ENCODE assay signal across 28 mouse cellular contexts in genomic region chr14:75307855-75308254, GRCm38 (mm10). TPM values are rescaled to one million over a fixed set of nuclear protein-coding genes. Genes with fewer than 3 reads are reported as not detected.
DNase-seq lines count a peak whose midpoint lies in the region; ATAC-seq and TF ChIP-seq lines count a peak whose summit lies in the region.
"Had no signal": no experiment of that assay in that cellular context is flagged by ENCODE, and none has a peak within 500 bp of the region (broad histone marks: within the 10 kb centered on the region; RNA-seq: fewer than 3 reads in every experiment).

No protein-coding gene starts in this region.

- H3K27ac ChIP-seq in forebrain, postnatal 0 days (ENCODE audit: low read depth, low read length) = no peak overlapping the region
- H3K27ac ChIP-seq in forebrain, embryonic 12.5 days = no peak overlapping the region
- no peak overlapping the region for H3K27ac ChIP-seq in midbrain, postnatal 0 days (ENCODE audit: low read depth, low read length)
- H3K27ac ChIP-seq in midbrain, embryonic 10.5 days (replicated peaks) = no peak overlapping the region
- H3K27ac ChIP-seq: embryonic facial prominence, embryonic 13.5 days; forebrain, embryonic 15.5 days; heart, adult 2 months; limb, embryonic 10.5 days; limb, embryonic 15.5 days; liver, embryonic 13.5 days; macrophage; neural tube, embryonic 12.5 days had no signal

- peak; percentile 36 for DNase-seq in forebrain, postnatal 0 days
- DNase-seq in midbrain, postnatal 0 days (ENCODE audit: low spot score) = peak; percentile 54
- no peak for DNase-seq in midbrain, embryonic 10.5 days (ENCODE audit: low spot score)
- DNase-seq in brain, embryonic 18.5 days (ENCODE audit: low read depth, low spot score) = peak; percentile 18
- no peak for DNase-seq in thymus, postnatal 0 days (ENCODE audit: low spot score)
- DNase-seq: adrenal gland, postnatal 25 days; cerebellum, adult 8-10 months; heart, adult 2 months; heart, postnatal 4 days; kidney, adult 9 months; kidney, postnatal 10 days; liver, embryonic 13.5 days; lung, adult 2 months; lung, postnatal 10 days had no signal

- no peaks in the 10 kb centered on the region for H3K4me1 ChIP-seq in forebrain, postnatal 0 days (ENCODE audit: insufficient read depth)
- no peaks in the 10 kb centered on the region for H3K4me1 ChIP-seq in forebrain, embryonic 12.5 days
- H3K4me1 ChIP-seq in midbrain, postnatal 0 days (ENCODE audit: insufficient read depth, low read length) = no peaks in the 10 kb centered on the region
- peaks cover 4% of the 10 kb centered on the region; the same call in 1 of the 2 replicates for H3K4me1 ChIP-seq in midbrain, embryonic 10.5 days
- H3K4me1 ChIP-seq: embryonic facial prominence, embryonic 13.5 days; forebrain, embryonic 15.5 days; heart, embryonic 12.5 days; limb, embryonic 15.5 days; liver, embryonic 13.5 days; neural tube, embryonic 12.5 days had no signal

- H3K9me3 ChIP-seq in forebrain, postnatal 0 days (ENCODE audit: low read length) = no peaks in the 10 kb centered on the region
- H3K9me3 ChIP-seq in forebrain, embryonic 12.5 days = no peaks in the 10 kb centered on the region
- H3K9me3 ChIP-seq in midbrain, postnatal 0 days (ENCODE audit: low read length) = no peaks in the 10 kb centered on the region
- H3K9me3 ChIP-seq in midbrain, embryonic 10.5 days (replicated peaks) = no peaks in the 10 kb centered on the region
- H3K9me3 ChIP-seq: embryonic facial prominence, embryonic 13.5 days; forebrain, embryonic 15.5 days; heart, embryonic 12.5 days; limb, embryonic 10.5 days; limb, embryonic 15.5 days; liver, embryonic 13.5 days; neural tube, embryonic 12.5 days had no signal

- 0 out of 2 replicates have a peak, but pooled peaks cover 3% of the 10 kb centered on the region for H3K36me3 ChIP-seq in forebrain, postnatal 0 days (ENCODE audit: insufficient read depth)
- H3K36me3 ChIP-seq in forebrain, embryonic 12.5 days (replicated peaks) = peaks cover 3% of the 10 kb centered on the region; the same call in 1 of the 2 replicates
- no peaks in the 10 kb centered on the region for H3K36me3 ChIP-seq in midbrain, postnatal 0 days (ENCODE audit: insufficient read depth, low read length)
- peaks cover 3% of the 10 kb centered on the region; the same call in 1 of the 2 replicates for H3K36me3 ChIP-seq in midbrain, embryonic 10.5 days

- TF ChIP-seq CTCF in forebrain, postnatal 0 days (IDR thresholded peaks at IDR 0.05; ENCODE audit: low read depth) = no peak
- no peak for TF ChIP-seq CTCF in midbrain, postnatal 0 days (IDR thresholded peaks at IDR 0.05)

- H3K9ac ChIP-seq in forebrain, postnatal 0 days = no peak overlapping the region
- no peak overlapping the region for H3K9ac ChIP-seq in forebrain, embryonic 12.5 days
- H3K9ac ChIP-seq in midbrain, postnatal 0 days (replicated peaks; ENCODE audit: low read length, poor library complexity, severe bottlenecking) = no peak overlapping the region
- H3K9ac ChIP-seq: embryonic facial prominence, embryonic 13.5 days; forebrain, embryonic 15.5 days; heart, embryonic 12.5 days; limb, embryonic 15.5 days; liver, embryonic 13.5 days; neural tube, embryonic 12.5 days had no signal

- ATAC-seq in forebrain, postnatal 0 days = no peak
- ATAC-seq in forebrain, embryonic 12.5 days (ENCODE audit: low FRiP score) = no peak
- no peak for ATAC-seq in midbrain, postnatal 0 days (ENCODE audit: low FRiP score)
- ATAC-seq in erythroid progenitor cell, adult 5-6 weeks (replicated peaks; ENCODE audit: low FRiP score, poor library complexity, severe bottlenecking) = no peak
- ATAC-seq: CD4-positive, CD25-positive, alpha-beta regulatory T cell, adult 4 months; forebrain, embryonic 15.5 days; intestine, postnatal 0 days; midbrain, embryonic 16.5 days had no signal

- H3K4me2 ChIP-seq in forebrain, postnatal 0 days (ENCODE audit: low read depth) = no peak overlapping the region
- H3K4me2 ChIP-seq in forebrain, embryonic 12.5 days = no peak overlapping the region
- no peak overlapping the region for H3K4me2 ChIP-seq in midbrain, postnatal 0 days (ENCODE audit: low read depth, low read length, poor library complexity, severe bottlenecking)
- H3K4me2 ChIP-seq: embryonic facial prominence, embryonic 13.5 days; forebrain, embryonic 15.5 days; heart, embryonic 12.5 days; limb, embryonic 15.5 days; liver, embryonic 13.5 days; neural tube, embryonic 12.5 days had no signal

- H3K27me3 ChIP-seq in forebrain, postnatal 0 days (ENCODE audit: insufficient read depth, low read length) = no peaks in the 10 kb centered on the region
- no peaks in the 10 kb centered on the region for H3K27me3 ChIP-seq in forebrain, embryonic 12.5 days
- no peaks in the 10 kb centered on the region for H3K27me3 ChIP-seq in midbrain, postnatal 0 days (ENCODE audit: insufficient read depth, low read length)
- no peaks in the 10 kb centered on the region for H3K27me3 ChIP-seq in midbrain, embryonic 10.5 days (ENCODE audit: low read depth, poor library complexity, severe bottlenecking)
- H3K27me3 ChIP-seq: embryonic facial prominence, embryonic 13.5 days; forebrain, embryonic 15.5 days; heart, embryonic 12.5 days; limb, embryonic 15.5 days; liver, embryonic 13.5 days; neural tube, embryonic 12.5 days had no signal

- no peak overlapping the region for H3K4me3 ChIP-seq in forebrain, postnatal 0 days (ENCODE audit: low read depth, low read length)
- no peak overlapping the region for H3K4me3 ChIP-seq in forebrain, embryonic 12.5 days (replicated peaks)
- H3K4me3 ChIP-seq in midbrain, postnatal 0 days (ENCODE audit: low read depth, low read length) = no peak overlapping the region
- no peak overlapping the region for H3K4me3 ChIP-seq in midbrain, embryonic 10.5 days
- H3K4me3 ChIP-seq: embryonic facial prominence, embryonic 13.5 days; erythroblast, embryonic 14.5 days; forebrain, embryonic 15.5 days; heart, adult 2 months; heart, embryonic 12.5 days; limb, embryonic 10.5 days; limb, embryonic 15.5 days; liver, embryonic 13.5 days; myocyte; neural tube, embryonic 12.5 days had no signal

RNA-seq across cellular contexts. Expression of gene Zc3h13, which starts 23.7 kb away (rescaled TPM):
- 21.4 and 25.7 TPM in 2 replicates for total RNA-seq in forebrain, postnatal 0 days (2014; rRNA removed)
- polyA plus RNA-seq in forebrain, postnatal 0 days (2015; fragmentation: Nextera tagmentation; extraction: Ambion mirVana) = 31.4 and 51.3 TPM in 2 replicates
- 48.1 and 49.6 TPM in 2 replicates for polyA plus RNA-seq in forebrain, embryonic 12.5 days (2016; fragmentation: Nextera tagmentation; extraction: Ambion mirVana)
- 15.2 and 19.2 TPM in 2 replicates for total RNA-seq in midbrain, postnatal 0 days (2014; rRNA removed)
- polyA plus RNA-seq in midbrain, postnatal 0 days (2015; fragmentation: Nextera tagmentation; extraction: Ambion mirVana) = 37.2 and 51.2 TPM in 2 replicates
- polyA plus RNA-seq in midbrain, embryonic 10.5 days (2016; fragmentation: Nextera tagmentation; extraction: Ambion mirVana) = 32.8 and 36.2 TPM in 2 replicates
- polyA plus RNA-seq in thymus, postnatal 0 days (2015; fragmentation: Nextera tagmentation; extraction: Ambion mirVana) = 23.9 and 31.3 TPM in 2 replicates
- 22.6 and 23.1 TPM in 2 replicates for total RNA-seq in erythroid progenitor cell, adult 5-6 weeks (2015; ENCODE audit: low replicate concordance)
- 30.1 and 32.3 TPM in 2 replicates for total RNA-seq in erythroid progenitor cell, adult 5-6 weeks (2017; ENCODE audit: low replicate concordance)

Comparison
In these comparisons a context has a peak if more than half of its experiments do, and no peak if none do; other contexts are left out.
1. DNase-seq: peak in forebrain, postnatal 0 days (single experiment), midbrain, postnatal 0 days (single experiment) and brain, embryonic 18.5 days (single experiment); none in midbrain, embryonic 10.5 days (single experiment) and thymus, postnatal 0 days (single experiment).